Mouse (Mus musculus): ENCODE results near the gene Rtp4. TPM values are rescaled to one million over a fixed set of nuclear protein-coding genes. Genes with fewer than 3 reads are reported as not detected.

The Rtp4 gene
- polyA plus RNA-seq, 2 experiments, result 3.4 to 3.9 TPM

- ATAC-seq (ENCODE audit: insufficient read depth) (no peak), DNase-seq (ENCODE audit: low read depth in 3 of 3, low spot score in 3 of 3) (peak in 1 of 3 experiments; percentile 4)
- WGBS (ENCODE audit: insufficient replicate concordance), result 13% methylated on average over 1 of the region's 1 CpGs
- Histone ChIP-seq H3K9me3 (ENCODE audit: control insufficient read depth, low read length) (no peaks in the 10 kb centered on the region), H3K9ac (replicated peaks) (no peak overlapping the region), H3K27ac (no peak overlapping the region), H3K4me3 (ENCODE audit: insufficient read depth in 1 of 2, low read depth in 2 of 2, low read length in 2 of 2) (no peak overlapping the region), H3K36me3 (replicated peaks; ENCODE audit: control insufficient read depth, insufficient read depth, low read depth) (no peaks in the 10 kb centered on the region), H3K4me2 (ENCODE audit: low read depth) (no peak overlapping the region), H3K4me1 (replicated peaks; ENCODE audit: control insufficient read depth in 2 of 2, insufficient read depth in 2 of 2, low read length in 1 of 2) (peaks cover 0 to 5% of the 10 kb centered on the region in 2 experiments; a peak in 2 of 4 replicates), H3K27me3 (ENCODE audit: control insufficient read depth, insufficient read depth, low read length) (no peaks in the 10 kb centered on the region)
- TF ChIP-seq CTCF (IDR thresholded peaks at IDR 0.05; ENCODE audit: low read depth) (no peak), EP300 (IDR thresholded peaks at IDR 0.05; ENCODE audit: low read depth) (no peak)
Measured at GRCm38 (mm10) chr16:23607911-23608410, 87.9 kb downstream of the Rtp4 start.

DNA sequence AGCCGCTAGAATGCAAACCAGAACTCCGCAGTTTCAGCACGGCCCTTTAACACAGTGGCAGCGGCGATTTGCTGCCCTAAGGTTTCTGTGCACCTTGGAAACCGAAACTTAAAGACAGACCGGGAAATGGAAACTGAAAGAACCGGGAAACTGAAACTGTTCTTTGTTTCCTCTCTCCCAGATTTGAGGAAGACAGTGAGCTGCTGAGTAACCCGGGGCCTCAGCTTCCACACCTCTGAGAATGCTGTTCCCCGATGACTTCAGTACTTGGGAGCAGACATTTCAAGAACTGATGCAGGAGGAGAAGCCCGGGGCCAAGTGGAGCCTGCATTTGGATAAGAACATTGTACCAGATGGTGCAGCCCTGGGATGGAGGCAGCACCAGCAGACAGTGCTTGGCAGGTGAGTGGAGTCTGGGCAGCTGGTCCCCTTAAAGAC lies 89.7 kb downstream of the Rtp4 start:
- H3K9me3 ChIP-seq (ENCODE audit: control insufficient read depth, low read length), result no peaks in the 10 kb centered on the region
- H3K27ac ChIP-seq, result no peak overlapping the region
- H3K27me3 ChIP-seq (ENCODE audit: control insufficient read depth, insufficient read depth, low read length), result no peaks in the 10 kb centered on the region
- ATAC-seq (ENCODE audit: insufficient read depth) (no peak), DNase-seq (ENCODE audit: low read depth in 3 of 3, low spot score in 3 of 3) (peak in 1 of 3 experiments; percentile 7)
- H3K9ac ChIP-seq (replicated peaks), result no peak overlapping the region
- H3K4me2 ChIP-seq (ENCODE audit: low read depth), result peak overlapping the region; percentile 46
- TF ChIP-seq EP300 (IDR thresholded peaks at IDR 0.05; ENCODE audit: low read depth), result no peak
- no peak for TF ChIP-seq CTCF (IDR thresholded peaks at IDR 0.05; ENCODE audit: low read depth)
- peaks cover 0 to 5% of the 10 kb centered on the region in 2 experiments; a peak in 2 of 4 replicates for H3K4me1 ChIP-seq (replicated peaks; ENCODE audit: control insufficient read depth in 2 of 2, insufficient read depth in 2 of 2, low read length in 1 of 2)
- WGBS (ENCODE audit: insufficient replicate concordance), result 13% methylated on average over 11 of the region's 11 CpGs
- peak overlapping the region; percentile 34 to 41 for H3K4me3 ChIP-seq (ENCODE audit: insufficient read depth in 1 of 2, low read depth in 2 of 2, low read length in 2 of 2)
- no peaks in the 10 kb centered on the region for H3K36me3 ChIP-seq (replicated peaks; ENCODE audit: control insufficient read depth, insufficient read depth, low read depth)

DNA sequence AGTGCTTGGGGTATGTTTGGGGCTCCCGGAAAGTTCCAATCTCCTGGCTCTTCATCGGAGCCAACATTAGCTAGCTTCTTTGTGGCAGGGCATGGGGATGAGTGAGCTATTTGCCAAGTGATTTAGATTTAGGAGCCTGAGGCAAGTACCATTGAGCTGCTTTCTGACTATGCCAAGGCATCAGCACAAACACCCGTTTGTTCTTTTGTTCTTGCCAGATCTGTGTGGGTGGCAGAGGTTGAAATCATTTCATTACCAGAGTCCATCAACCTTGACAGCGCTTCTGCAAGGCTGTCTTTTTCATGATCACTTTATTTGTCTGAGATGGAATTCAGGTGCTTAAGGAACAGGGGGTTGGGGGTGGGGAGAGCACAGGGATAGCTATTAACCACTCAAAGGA lies 104.1 kb downstream of the Rtp4 start:
- Histone ChIP-seq H3K27ac (no peak overlapping the region), H3K9ac (replicated peaks) (no peak overlapping the region), H3K27me3 (ENCODE audit: control insufficient read depth, insufficient read depth, low read length) (no peaks in the 10 kb centered on the region), H3K4me1 (replicated peaks; ENCODE audit: control insufficient read depth in 2 of 2, insufficient read depth in 2 of 2, low read length in 1 of 2) (no peaks in the 10 kb centered on the region), H3K4me3 (ENCODE audit: insufficient read depth in 1 of 2, low read depth in 2 of 2, low read length in 2 of 2) (no peak overlapping the region), H3K4me2 (ENCODE audit: low read depth) (no peak overlapping the region), H3K9me3 (ENCODE audit: control insufficient read depth, low read length) (no peaks in the 10 kb centered on the region), H3K36me3 (replicated peaks; ENCODE audit: control insufficient read depth, insufficient read depth, low read depth) (no peaks in the 10 kb centered on the region)
- ATAC-seq (ENCODE audit: insufficient read depth), result no peak
- WGBS (ENCODE audit: insufficient replicate concordance), result 67% methylated on average over 4 of the region's 4 CpGs
- no peak for DNase-seq (ENCODE audit: low read depth in 3 of 3, low spot score in 3 of 3)
- no peak for TF ChIP-seq EP300 (IDR thresholded peaks at IDR 0.05; ENCODE audit: low read depth)
- TF ChIP-seq CTCF (IDR thresholded peaks at IDR 0.05; ENCODE audit: low read depth), result no peak

- H3K9me3 ChIP-seq (ENCODE audit: control insufficient read depth, low read length), result no peaks in the 10 kb centered on the region
- no peak overlapping the region for H3K9ac ChIP-seq (replicated peaks)
- no peak overlapping the region for H3K4me3 ChIP-seq (ENCODE audit: insufficient read depth in 1 of 2, low read depth in 2 of 2, low read length in 2 of 2)
- DNase-seq (ENCODE audit: low read depth in 3 of 3, low spot score in 3 of 3), result no peak
- 41% methylated on average over 2 of the region's 2 CpGs for WGBS (ENCODE audit: insufficient replicate concordance)
- no peaks in the 10 kb centered on the region for H3K27me3 ChIP-seq (ENCODE audit: control insufficient read depth, insufficient read depth, low read length)
- no peak for TF ChIP-seq CTCF (IDR thresholded peaks at IDR 0.05; ENCODE audit: low read depth)
- TF ChIP-seq EP300 (IDR thresholded peaks at IDR 0.05; ENCODE audit: low read depth), result no peak
- H3K4me2 ChIP-seq (ENCODE audit: low read depth), result no peak overlapping the region
- no peaks in the 10 kb centered on the region for H3K4me1 ChIP-seq (replicated peaks; ENCODE audit: control insufficient read depth in 2 of 2, insufficient read depth in 2 of 2, low read length in 1 of 2)
- no peaks in the 10 kb centered on the region for H3K36me3 ChIP-seq (replicated peaks; ENCODE audit: control insufficient read depth, insufficient read depth, low read depth)
- no peak for ATAC-seq (ENCODE audit: insufficient read depth)
- no peak overlapping the region for H3K27ac ChIP-seq
Measured at GRCm38 (mm10) chr16:23631531-23631930, 111.4 kb downstream of the Rtp4 start.

DNA sequence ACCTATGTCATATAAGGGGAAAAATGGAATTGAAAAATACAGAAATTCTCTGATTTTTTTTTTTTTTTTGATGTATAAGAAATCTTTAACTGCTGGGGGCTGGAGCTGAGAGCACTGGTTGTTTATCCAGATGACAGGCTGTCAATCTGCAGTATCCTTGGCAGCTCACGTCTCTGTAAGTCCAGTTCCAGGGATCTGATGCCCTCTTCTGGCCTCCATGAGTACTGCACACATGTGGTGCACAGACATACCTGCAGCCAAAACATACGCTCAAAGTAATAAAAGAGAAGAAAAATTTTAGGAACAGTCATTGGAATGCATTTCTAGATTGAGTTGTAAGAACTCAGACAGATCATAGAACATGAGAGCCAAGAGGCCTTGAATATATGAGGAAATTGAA lies 112.6 kb downstream of the Rtp4 start:
- Histone ChIP-seq H3K4me3 (ENCODE audit: insufficient read depth in 1 of 2, low read depth in 2 of 2, low read length in 2 of 2) (no peak overlapping the region), H3K9ac (replicated peaks) (no peak overlapping the region), H3K36me3 (replicated peaks; ENCODE audit: control insufficient read depth, insufficient read depth, low read depth) (no peaks in the 10 kb centered on the region), H3K27ac (no peak overlapping the region), H3K27me3 (ENCODE audit: control insufficient read depth, insufficient read depth, low read length) (no peaks in the 10 kb centered on the region), H3K9me3 (ENCODE audit: control insufficient read depth, low read length) (no peaks in the 10 kb centered on the region), H3K4me2 (ENCODE audit: low read depth) (no peak overlapping the region), H3K4me1 (replicated peaks; ENCODE audit: control insufficient read depth in 2 of 2, insufficient read depth in 2 of 2, low read length in 1 of 2) (no peaks in the 10 kb centered on the region)
- WGBS (ENCODE audit: insufficient replicate concordance), result 45% methylated on average over 2 of the region's 2 CpGs
- DNase-seq (ENCODE audit: low read depth in 3 of 3, low spot score in 3 of 3) (no peak), ATAC-seq (ENCODE audit: insufficient read depth) (no peak)
- TF ChIP-seq CTCF (IDR thresholded peaks at IDR 0.05; ENCODE audit: low read depth) (peak; percentile 53), EP300 (IDR thresholded peaks at IDR 0.05; ENCODE audit: low read depth) (no peak)

Measured in liver, embryonic 14.5 days (tissue).